Mouse (Mus musculus) intestine, embryonic 16.5 days (tissue): ENCODE measurements at regions not wholly inside any gene's neighbourhood (a gene's known extent, or its start where the extent isn't known, plus 50 kb on each side); places are given as distances from the start of the nearest gene placed in this dataset.

Source experiments
- ATAC-seq: fragments of 200-750 bp; cut with Nextera tagmentation; 2 replicates; pipeline ENCODE4 v1.8.0; 2017; ENCODE audit warnings: moderate TSS enrichment, moderate library complexity
- H3K27ac ChIP-seq: fragments of 300-500 bp; sonication (generic); 2 replicates; pipeline ENCODE4 v1.5.1; 2014; ENCODE audit warnings: mild to moderate bottlenecking, low read length
- H3K27me3 ChIP-seq: fragments of 300-500 bp; sonication (generic); replicated peaks from 2 replicates; pipeline ENCODE4 v1.6.1; 2014; ENCODE audit warnings: low read length, control low read depth, mixed read lengths; ENCODE audit not compliant: control insufficient read depth, insufficient read depth
- H3K36me3 ChIP-seq: fragments of 300-500 bp; sonication (generic); 2 replicates; pipeline ENCODE4 v1.6.1; 2014; ENCODE audit warnings: low read length, control low read depth; ENCODE audit not compliant: control insufficient read depth, insufficient read depth
- H3K4me1 ChIP-seq: fragments of 300-500 bp; sonication (generic); 2 replicates; pipeline ENCODE4 v1.6.1; 2014; ENCODE audit warnings: low read length, control low read depth, mixed read lengths; ENCODE audit not compliant: control insufficient read depth, insufficient read depth
- H3K4me2 ChIP-seq: fragments of 300-500 bp; sonication (generic); 2 replicates; pipeline ENCODE4 v1.6.1; 2014; ENCODE audit warnings: low read depth, low read length, control low read depth
- H3K4me3 ChIP-seq: fragments of 300-500 bp; sonication (generic); 2 replicates; pipeline ENCODE4 v1.5.1; 2014; ENCODE audit warnings: mild to moderate bottlenecking, low read length
- H3K9ac ChIP-seq: fragments of 300-500 bp; sonication (generic); 2 replicates; pipeline ENCODE4 v1.6.1; 2014; ENCODE audit warnings: low read depth, low read length
- H3K9me3 ChIP-seq: fragments of 300-500 bp; sonication (generic); 2 replicates; pipeline ENCODE4 v1.6.1; 2016; ENCODE audit warnings: low read length, control low read depth; ENCODE audit not compliant: control insufficient read depth
- WGBS: fragments of 180-500 bp; shearing (Covaris S2); extraction: QIAGEN DNeasy Blood & Tissue Kit; methylation state at CpG from one replicate; pipeline ENCODE4 v1.1.7; 2014; 5-methylcytosine and 5-hydroxymethylcytosine counted together

GRCm38 (mm10) chr9:60931290-60931689, 136.9 kb downstream of the Uaca start:
- H3K9me3 ChIP-seq, result no peaks in the 10 kb centered on the region
- H3K9ac ChIP-seq, result no peak overlapping the region
- H3K36me3 ChIP-seq, result no peaks in the 10 kb centered on the region
- 0 out of 2 replicates have a peak, but pooled peaks cover under 1% of the 10 kb centered on the region for H3K4me1 ChIP-seq
- 89% methylated on average over 1 of the region's 1 CpGs for WGBS
- H3K4me2 ChIP-seq, result no peak overlapping the region
- no peak overlapping the region for H3K27ac ChIP-seq
- no peak overlapping the region for H3K4me3 ChIP-seq
- no peak for ATAC-seq
- no peaks in the 10 kb centered on the region for H3K27me3 ChIP-seq

- Histone ChIP-seq H3K27ac (no peak overlapping the region), H3K4me3 (no peak overlapping the region), H3K4me1 (peaks cover 2% of the 10 kb centered on the region; the same call in 1 of the 2 replicates), H3K9ac (no peak overlapping the region), H3K27me3 (no peaks in the 10 kb centered on the region), H3K9me3 (no peaks in the 10 kb centered on the region), H3K36me3 (no peaks in the 10 kb centered on the region), H3K4me2 (no peak overlapping the region)
- WGBS, result 91% methylated on average over 9 of the region's 9 CpGs
- no peak for ATAC-seq
Observed at GRCm38 (mm10) chr9:60936937-60937336, 142.6 kb downstream of the Uaca start.

- 30% methylated on average over 18 of the region's 18 CpGs for WGBS
- H3K36me3 ChIP-seq, result no peaks in the 10 kb centered on the region
- H3K9me3 ChIP-seq, result no peaks in the 10 kb centered on the region
- peaks cover 2% of the 10 kb centered on the region; the same call in 1 of the 2 replicates for H3K4me1 ChIP-seq
- no peak overlapping the region for H3K27ac ChIP-seq
- H3K9ac ChIP-seq, result no peak overlapping the region
- no peak overlapping the region for H3K4me3 ChIP-seq
- ATAC-seq, result peak; percentile 87
- no peaks in the 10 kb centered on the region for H3K27me3 ChIP-seq
- no peak overlapping the region for H3K4me2 ChIP-seq
Observed at GRCm38 (mm10) chr9:60939858-60940804, 145.8 kb downstream of the Uaca start.

GRCm38 (mm10) chr9:60947363-60947762, 153.0 kb downstream of the Uaca start:
- no peak for ATAC-seq
- Histone ChIP-seq H3K4me3 (no peak overlapping the region), H3K36me3 (no peaks in the 10 kb centered on the region), H3K4me2 (no peak overlapping the region), H3K27me3 (no peaks in the 10 kb centered on the region), H3K27ac (no peak overlapping the region), H3K4me1 (0 out of 2 replicates have a peak, but pooled peaks cover 7% of the 10 kb centered on the region), H3K9ac (no peak overlapping the region), H3K9me3 (no peaks in the 10 kb centered on the region)
- 56% methylated on average over 15 of the region's 15 CpGs for WGBS

- H3K4me2 ChIP-seq, result no peak overlapping the region
- 0 out of 2 replicates have a peak, but pooled peaks cover 7% of the 10 kb centered on the region for H3K4me1 ChIP-seq
- H3K9me3 ChIP-seq, result no peaks in the 10 kb centered on the region
- H3K36me3 ChIP-seq, result no peaks in the 10 kb centered on the region
- no peak for ATAC-seq
- 64% methylated on average over 10 of the region's 10 CpGs for WGBS
- H3K9ac ChIP-seq, result no peak overlapping the region
- H3K4me3 ChIP-seq, result no peak overlapping the region
- H3K27ac ChIP-seq, result no peak overlapping the region
- no peaks in the 10 kb centered on the region for H3K27me3 ChIP-seq
Observed at GRCm38 (mm10) chr9:60948531-60949070, 154.3 kb downstream of the Uaca start.

GRCm38 (mm10) chr9:60950161-60950560, 155.8 kb downstream of the Uaca start:
- Histone ChIP-seq H3K36me3 (no peaks in the 10 kb centered on the region), H3K4me2 (no peak overlapping the region), H3K4me3 (no peak overlapping the region), H3K9me3 (no peaks in the 10 kb centered on the region), H3K9ac (no peak overlapping the region), H3K27me3 (no peaks in the 10 kb centered on the region), H3K4me1 (0 out of 2 replicates have a peak, but pooled peaks cover 7% of the 10 kb centered on the region), H3K27ac (no peak overlapping the region)
- WGBS, result 93% methylated on average over 5 of the region's 5 CpGs
- no peak for ATAC-seq

GRCm38 (mm10) chr9:60951071-60951561, 156.8 kb downstream of the Uaca start:
- Histone ChIP-seq H3K9me3 (no peaks in the 10 kb centered on the region), H3K27ac (peak overlapping the region; percentile 23), H3K27me3 (no peaks in the 10 kb centered on the region), H3K9ac (no peak overlapping the region), H3K4me2 (no peak overlapping the region), H3K4me3 (no peak overlapping the region), H3K36me3 (no peaks in the 10 kb centered on the region), H3K4me1 (0 out of 2 replicates have a peak, but pooled peaks cover 7% of the 10 kb centered on the region)
- 32% methylated on average over 10 of the region's 10 CpGs for WGBS
- ATAC-seq, result peak; percentile 26; the same call in 1 of the 2 replicates

GRCm38 (mm10) chr9:60957438-60957837, 163.1 kb downstream of the Uaca start:
- Histone ChIP-seq H3K4me2 (no peak overlapping the region), H3K9me3 (no peaks in the 10 kb centered on the region), H3K4me1 (no peaks in the 10 kb centered on the region), H3K4me3 (no peak overlapping the region), H3K27me3 (no peaks in the 10 kb centered on the region), H3K36me3 (no peaks in the 10 kb centered on the region), H3K9ac (no peak overlapping the region), H3K27ac (no peak overlapping the region)
- ATAC-seq, result no peak
- WGBS, result 62% methylated on average over 5 of the region's 5 CpGs

- Histone ChIP-seq H3K4me2 (no peak overlapping the region), H3K36me3 (no peaks in the 10 kb centered on the region), H3K27ac (no peak overlapping the region), H3K4me3 (no peak overlapping the region), H3K27me3 (no peaks in the 10 kb centered on the region), H3K9me3 (no peaks in the 10 kb centered on the region), H3K9ac (no peak overlapping the region), H3K4me1 (no peaks in the 10 kb centered on the region)
- WGBS, result 59% methylated on average over 6 of the region's 6 CpGs
- no peak for ATAC-seq
Observed at GRCm38 (mm10) chr9:60959537-60959936, 165.2 kb downstream of the Uaca start.
